Mouse (Mus musculus) spleen, postnatal 10 days (tissue): Measurements from ENCODE around the gene Extl2.

Source experiments
- DNase-seq, 2 experiments: peaks; one replicate each; pipeline ENCODE4 v3.0.0; 2021 to 2022; ENCODE audit warnings: low spot score in 2 of 2

The Extl2 gene

GRCm38 (mm10) chr3:116007941-116008440 is 729 bp downstream of the Extl2 start:
- DNase-seq, result peak in 1 of 2 experiments; percentile 47

GRCm38 (mm10) chr3:116009622-116010344 is 2.5 kb downstream of the Extl2 start:
- DNase-seq, result no peak

DNA sequence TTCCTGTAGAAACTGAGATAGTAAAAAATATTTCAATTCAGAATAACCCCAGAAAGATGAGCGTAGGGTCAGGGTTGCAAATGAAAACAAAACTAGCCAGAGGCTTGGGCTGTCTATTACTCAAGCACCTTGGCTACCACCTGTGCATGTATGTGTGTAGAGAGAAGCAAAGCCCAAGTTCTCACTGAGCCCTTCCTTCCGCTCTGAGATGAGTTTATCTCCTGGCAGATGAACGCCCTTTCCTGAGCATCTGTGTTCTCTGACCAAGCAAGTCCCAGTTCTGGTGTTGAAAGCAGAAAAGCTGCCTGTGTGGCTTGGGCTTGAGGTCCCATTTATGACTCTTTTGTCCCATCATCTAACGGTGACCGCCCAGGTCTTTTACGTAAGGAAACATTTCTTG is 7.6 kb downstream of the Extl2 start:
- no peak for DNase-seq

DNA sequence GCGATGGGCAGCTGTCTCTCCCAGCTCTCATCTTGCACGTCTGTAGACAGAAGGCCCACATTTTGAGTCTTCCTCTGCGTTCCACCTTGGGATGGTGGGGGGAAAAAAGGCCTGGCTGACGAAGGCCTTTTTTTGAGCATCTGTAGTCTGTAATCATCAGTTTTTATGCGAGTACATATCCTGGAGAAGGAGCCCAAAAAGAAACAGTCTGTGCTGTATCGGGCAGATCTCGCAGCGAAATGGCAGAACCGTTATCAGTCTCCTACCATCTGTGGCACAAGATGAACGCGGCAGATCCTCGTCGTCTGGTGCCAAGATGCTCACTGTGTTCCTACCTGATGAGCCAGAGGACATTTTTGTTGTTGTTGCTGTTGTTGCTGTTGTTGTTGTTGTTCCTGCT is 8.9 kb downstream of the Extl2 start:
- no peak for DNase-seq

GRCm38 (mm10) chr3:116018606-116019005 is 11.3 kb downstream of the Extl2 start:
- DNase-seq, result no peak

- DNase-seq, result no peak
These were observed 11.9 kb downstream of the Extl2 start for GRCm38 (mm10) chr3:116019136-116019535.

- no peak for DNase-seq
These were observed 17.0 kb downstream of the Extl2 start for GRCm38 (mm10) chr3:116024236-116024635.

DNA sequence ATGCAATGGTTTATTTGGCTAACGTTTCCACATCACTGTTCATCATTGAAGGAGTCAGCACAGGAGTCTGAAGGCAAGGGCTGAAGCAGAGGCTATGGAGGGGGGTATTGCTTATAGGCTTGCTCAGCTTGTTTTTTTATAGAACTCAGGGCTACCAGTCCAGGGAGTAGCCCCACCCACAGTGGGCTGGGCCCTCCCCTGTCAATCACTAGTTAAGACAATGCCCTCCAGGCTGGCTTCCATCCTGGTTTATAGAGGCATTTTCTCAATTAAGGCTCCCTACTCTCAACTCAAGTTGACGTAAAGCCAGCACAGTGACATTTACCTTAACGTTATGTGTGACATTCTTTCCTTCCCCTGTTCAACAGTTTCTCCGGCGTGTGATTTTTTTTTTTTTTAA is 17.4 kb downstream of the Extl2 start:
- no peak for DNase-seq

GRCm38 (mm10) chr3:116025701-116026100 is 18.4 kb downstream of the Extl2 start:
- no peak for DNase-seq

- DNase-seq, result no peak
These were observed 19.7 kb downstream of the Extl2 start for GRCm38 (mm10) chr3:116026996-116027395.

- DNase-seq, result no peak
These were observed 23.0 kb downstream of the Extl2 start for GRCm38 (mm10) chr3:116030152-116030788.

DNA sequence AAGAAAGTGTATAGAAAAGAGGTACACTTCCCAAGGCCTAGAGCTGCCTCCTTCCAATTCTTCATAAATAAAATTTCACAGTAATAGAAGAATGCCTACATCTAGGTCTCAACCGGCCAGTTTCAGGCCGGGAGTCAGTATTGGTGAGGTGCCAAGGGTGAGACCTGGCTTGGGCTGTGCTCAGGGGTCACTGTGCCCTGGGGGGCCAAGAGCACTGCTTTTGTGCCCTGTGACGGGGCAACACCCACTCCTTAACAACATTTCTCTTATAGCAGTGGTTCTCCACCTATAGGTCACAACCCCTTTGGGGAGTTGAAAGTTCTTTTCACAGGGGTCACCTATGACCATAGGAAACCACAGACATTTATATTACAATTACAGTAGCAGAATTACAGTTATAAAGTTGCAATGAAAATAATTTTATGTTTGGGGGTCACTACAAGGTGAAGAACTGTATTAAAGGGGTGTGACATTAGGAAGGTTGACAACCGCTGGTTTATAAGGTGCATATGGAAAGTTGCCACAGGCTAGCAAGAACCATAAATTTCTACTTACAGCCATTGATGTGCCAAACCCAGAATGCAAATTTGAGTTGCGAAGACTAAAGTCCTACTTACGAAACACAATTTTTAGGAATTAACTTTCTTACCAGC is 26.1 kb downstream of the Extl2 start:
- DNase-seq, result no peak

- no peak for DNase-seq
These were observed 26.6 kb downstream of the Extl2 start for GRCm38 (mm10) chr3:116033871-116034222.

DNA sequence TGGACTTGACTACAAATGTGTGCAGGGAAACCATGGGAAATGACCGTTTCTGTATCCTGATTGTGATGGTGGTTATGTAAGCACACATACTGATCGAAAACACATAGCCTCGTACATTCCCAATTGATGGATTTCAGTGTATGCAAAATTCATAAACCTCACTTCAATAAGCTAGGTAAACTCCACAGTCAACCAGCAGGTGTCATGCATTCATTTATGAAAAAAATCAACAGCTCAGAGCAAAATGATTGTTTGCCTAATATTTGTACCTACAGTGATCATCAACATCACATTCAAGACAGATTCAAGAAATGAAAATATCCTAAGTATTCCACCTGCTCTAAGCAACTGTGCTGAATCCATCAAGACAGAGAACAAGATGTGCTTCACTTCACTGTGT is 33.5 kb downstream of the Extl2 start:
- no peak for DNase-seq

DNA sequence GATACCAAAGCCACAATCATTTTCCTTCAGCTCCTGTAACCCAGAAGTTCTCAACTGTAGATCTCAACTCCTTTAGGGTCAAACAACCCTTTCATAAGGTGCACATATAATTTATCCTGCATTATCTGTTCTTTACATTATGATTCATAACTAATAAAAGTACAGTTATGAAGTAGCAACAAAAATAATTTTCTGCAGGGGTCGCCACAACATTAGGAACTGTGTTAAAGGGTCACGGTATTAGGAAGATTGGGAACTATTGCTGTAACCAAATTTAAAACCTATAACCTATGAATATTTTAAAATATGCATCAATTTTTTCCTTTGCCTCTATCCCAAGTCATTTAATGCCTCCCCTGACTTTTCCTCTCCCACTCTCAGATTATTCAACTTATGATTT is 38.7 kb downstream of the Extl2 start:
- DNase-seq, result no peak

DNA sequence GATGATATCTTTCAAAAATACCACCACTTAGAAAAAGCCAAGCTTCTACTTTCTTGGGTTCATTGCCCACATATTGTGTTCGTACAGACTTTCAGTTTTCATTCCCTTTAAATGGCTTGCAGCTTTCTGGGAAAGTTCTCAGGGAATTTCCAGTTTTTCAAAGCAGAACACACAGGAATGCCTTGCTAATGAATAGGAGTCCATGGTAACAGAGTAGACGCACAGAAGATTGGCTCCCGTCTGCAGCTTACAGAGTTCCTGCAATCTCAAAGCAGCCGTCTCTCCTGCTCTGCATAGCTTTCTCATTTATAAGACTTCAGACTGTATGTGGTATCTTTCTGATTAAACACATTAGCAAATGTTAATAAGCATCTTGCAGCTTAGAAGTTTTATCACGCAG is 39.8 kb downstream of the Extl2 start:
- DNase-seq, result no peak

- DNase-seq, result no peak
These were observed 49.8 kb downstream of the Extl2 start for GRCm38 (mm10) chr3:116057078-116057477.

DNA sequence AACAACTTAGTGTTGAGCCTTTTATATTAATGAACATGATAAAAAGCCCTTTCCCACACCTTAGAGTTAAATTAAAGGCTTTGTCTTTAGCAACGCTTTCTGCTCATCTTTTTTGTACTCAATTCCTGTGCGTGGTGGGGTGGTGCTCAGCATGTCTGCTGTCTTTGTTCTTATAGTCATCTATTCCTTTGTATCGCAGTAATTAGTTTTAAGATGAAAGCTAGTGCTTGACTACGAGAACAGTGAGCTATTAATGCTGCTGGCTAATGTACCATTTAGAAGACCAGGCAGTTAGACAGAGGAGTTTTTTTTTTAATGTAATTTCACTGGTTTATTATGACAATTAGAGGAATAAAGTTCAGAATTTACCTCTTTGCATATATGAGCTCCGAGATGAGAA is 53.1 kb downstream of the Extl2 start:
- no peak for DNase-seq

DNA sequence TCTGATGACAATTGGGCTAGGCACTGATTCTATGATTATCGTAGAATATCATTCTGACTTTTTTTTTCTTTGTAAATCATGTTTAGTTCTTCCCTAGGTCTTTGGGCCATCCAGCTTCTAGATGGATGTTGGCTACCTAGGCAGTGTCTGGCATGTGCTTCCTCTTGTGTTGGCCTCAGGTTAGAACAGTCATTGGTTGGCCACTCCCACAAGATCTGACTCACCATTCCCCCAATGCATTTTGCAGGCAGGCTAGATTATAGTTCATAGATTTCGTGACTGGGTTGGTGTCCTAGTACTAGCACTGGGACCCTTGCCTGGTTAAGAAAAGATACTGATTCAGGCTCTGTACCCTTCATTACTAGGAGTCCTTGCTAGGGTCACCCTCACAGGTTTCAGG is 54.9 kb downstream of the Extl2 start:
- no peak for DNase-seq

GRCm38 (mm10) chr3:116072584-116072983 is 65.3 kb downstream of the Extl2 start:
- no peak for DNase-seq

DNA sequence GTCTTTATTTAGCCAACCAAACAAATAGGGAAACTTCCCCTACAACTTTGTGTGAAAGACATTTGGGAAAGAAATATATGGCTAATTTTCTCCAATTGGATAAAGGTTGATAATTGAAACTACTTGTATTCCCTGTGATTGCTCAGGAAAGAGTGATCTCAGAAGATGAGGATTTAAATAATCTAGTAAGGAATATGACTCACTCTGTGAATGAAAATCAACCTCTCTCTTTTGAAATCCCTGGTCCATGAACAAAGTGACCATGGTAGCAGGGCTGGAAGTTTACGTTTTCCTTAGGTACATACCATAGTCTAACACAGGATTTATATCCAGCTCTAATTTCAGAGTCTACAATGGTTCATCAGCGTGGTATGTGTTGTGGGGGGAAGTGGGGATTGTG is 69.5 kb downstream of the Extl2 start:
- no peak for DNase-seq

- no peak for DNase-seq
These were observed 71.2 kb downstream of the Extl2 start for GRCm38 (mm10) chr3:116078490-116078889.
